Mouse (Mus musculus): ENCODE data around the gene Sirpa. TPM values are rescaled to one million over a fixed set of nuclear protein-coding genes. Genes with fewer than 3 reads are reported as not detected.

The Sirpa gene
- polyA plus RNA-seq, 1 experiment: 106 TPM

- Histone ChIP-seq H3K4me3 (ENCODE audit: insufficient read depth, low read depth, low read length) (no peak overlapping the region), H3K27me3 (replicated peaks; ENCODE audit: control insufficient read depth, insufficient read depth, low read length) (no peaks in the 10 kb centered on the region), H3K36me3 (ENCODE audit: control insufficient read depth, insufficient read depth, low read length) (no peaks in the 10 kb centered on the region), H3K4me1 (ENCODE audit: control insufficient read depth, insufficient read depth, low read length) (peaks cover 6% of the 10 kb centered on the region), H3K27ac (ENCODE audit: insufficient read depth, low read depth, low read length) (no peak overlapping the region)
- 68% methylated on average over 4 of the region's 4 CpGs for WGBS
- DNase-seq: no peak
- no peak for TF ChIP-seq CTCF (conservative IDR thresholded peaks at IDR 0.05; ENCODE audit: insufficient read depth, insufficient read length, low read depth, low read length)
- TF ChIP-seq POLR2A (IDR thresholded peaks at IDR 0.05; ENCODE audit: low read depth, low read length): no peak
Measured at GRCm38 (mm10) chr2:129662484-129662883, 69.8 kb downstream of the Sirpa start.

GRCm38 (mm10) chr2:129671911-129672310 is 79.3 kb downstream of the Sirpa start:
- DNase-seq: no peak
- Histone ChIP-seq H3K4me1 (ENCODE audit: control insufficient read depth, insufficient read depth, low read length) (no peaks in the 10 kb centered on the region), H3K4me3 (ENCODE audit: insufficient read depth, low read depth, low read length) (no peak overlapping the region), H3K27me3 (replicated peaks; ENCODE audit: control insufficient read depth, insufficient read depth, low read length) (no peaks in the 10 kb centered on the region), H3K27ac (ENCODE audit: insufficient read depth, low read depth, low read length) (no peak overlapping the region), H3K36me3 (ENCODE audit: control insufficient read depth, insufficient read depth, low read length) (no peaks in the 10 kb centered on the region)
- no peak for TF ChIP-seq POLR2A (IDR thresholded peaks at IDR 0.05; ENCODE audit: low read depth, low read length)
- no peak for TF ChIP-seq CTCF (conservative IDR thresholded peaks at IDR 0.05; ENCODE audit: insufficient read depth, insufficient read length, low read depth, low read length)
- 74% methylated on average over 4 of the region's 4 CpGs for WGBS

GRCm38 (mm10) chr2:129674935-129675634 is 82.5 kb downstream of the Sirpa start:
- TF ChIP-seq CTCF (conservative IDR thresholded peaks at IDR 0.05; ENCODE audit: insufficient read depth, insufficient read length, low read depth, low read length) (peak; percentile 97), POLR2A (IDR thresholded peaks at IDR 0.05; ENCODE audit: low read depth, low read length) (no peak)
- H3K4me3 ChIP-seq (ENCODE audit: insufficient read depth, low read depth, low read length): no peak overlapping the region
- no peaks in the 10 kb centered on the region for H3K36me3 ChIP-seq (ENCODE audit: control insufficient read depth, insufficient read depth, low read length)
- peak; percentile 73 for DNase-seq
- no peaks in the 10 kb centered on the region for H3K27me3 ChIP-seq (replicated peaks; ENCODE audit: control insufficient read depth, insufficient read depth, low read length)
- H3K4me1 ChIP-seq (ENCODE audit: control insufficient read depth, insufficient read depth, low read length): no peaks in the 10 kb centered on the region
- no peak overlapping the region for H3K27ac ChIP-seq (ENCODE audit: insufficient read depth, low read depth, low read length)
- 32% methylated on average over 13 of the region's 13 CpGs for WGBS

- Histone ChIP-seq H3K4me3 (ENCODE audit: insufficient read depth, low read depth, low read length) (no peak overlapping the region), H3K27ac (ENCODE audit: insufficient read depth, low read depth, low read length) (no peak overlapping the region), H3K27me3 (replicated peaks; ENCODE audit: control insufficient read depth, insufficient read depth, low read length) (no peaks in the 10 kb centered on the region), H3K36me3 (ENCODE audit: control insufficient read depth, insufficient read depth, low read length) (no peaks in the 10 kb centered on the region), H3K4me1 (ENCODE audit: control insufficient read depth, insufficient read depth, low read length) (no peaks in the 10 kb centered on the region)
- WGBS: 14% methylated on average over 2 of the region's 2 CpGs
- no peak for TF ChIP-seq CTCF (conservative IDR thresholded peaks at IDR 0.05; ENCODE audit: insufficient read depth, insufficient read length, low read depth, low read length)
- TF ChIP-seq POLR2A (IDR thresholded peaks at IDR 0.05; ENCODE audit: low read depth, low read length): no peak
- no peak for DNase-seq
Measured at GRCm38 (mm10) chr2:129677664-129678063, 85.0 kb downstream of the Sirpa start.

- no peak for DNase-seq
- no peak overlapping the region for H3K4me3 ChIP-seq (ENCODE audit: insufficient read depth, low read depth, low read length)
- TF ChIP-seq POLR2A (IDR thresholded peaks at IDR 0.05; ENCODE audit: low read depth, low read length) (no peak), CTCF (conservative IDR thresholded peaks at IDR 0.05; ENCODE audit: insufficient read depth, insufficient read length, low read depth, low read length) (no peak)
- no peak overlapping the region for H3K27ac ChIP-seq (ENCODE audit: insufficient read depth, low read depth, low read length)
- no peaks in the 10 kb centered on the region for H3K36me3 ChIP-seq (ENCODE audit: control insufficient read depth, insufficient read depth, low read length)
- H3K27me3 ChIP-seq (replicated peaks; ENCODE audit: control insufficient read depth, insufficient read depth, low read length): no peaks in the 10 kb centered on the region
- WGBS: 77% methylated on average over 5 of the region's 5 CpGs
- no peaks in the 10 kb centered on the region for H3K4me1 ChIP-seq (ENCODE audit: control insufficient read depth, insufficient read depth, low read length)
Measured at GRCm38 (mm10) chr2:129679066-129679465, 86.4 kb downstream of the Sirpa start.

DNA sequence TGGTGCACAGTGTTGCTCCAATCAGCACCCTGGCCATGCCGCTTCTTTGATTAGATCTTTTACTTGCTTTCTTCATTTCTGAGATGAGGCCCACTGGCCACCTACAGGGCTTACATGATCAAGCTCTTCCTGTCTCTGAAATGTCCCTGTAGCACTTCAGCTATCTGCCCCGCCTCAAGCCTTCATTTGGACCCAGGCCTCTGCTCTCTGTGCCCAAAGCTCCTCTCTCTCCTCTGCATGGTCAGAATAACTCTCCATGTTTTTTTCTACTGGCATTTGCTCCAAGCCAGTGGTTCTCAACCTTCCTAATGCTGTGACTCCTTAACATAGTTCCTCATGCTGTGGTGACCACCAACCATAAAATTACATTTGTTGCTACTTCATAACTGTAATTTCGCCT is 87.6 kb downstream of the Sirpa start:
- no peak for DNase-seq
- Histone ChIP-seq H3K4me1 (ENCODE audit: control insufficient read depth, insufficient read depth, low read length) (no peaks in the 10 kb centered on the region), H3K27ac (ENCODE audit: insufficient read depth, low read depth, low read length) (no peak overlapping the region), H3K27me3 (replicated peaks; ENCODE audit: control insufficient read depth, insufficient read depth, low read length) (no peaks in the 10 kb centered on the region), H3K4me3 (ENCODE audit: insufficient read depth, low read depth, low read length) (no peak overlapping the region), H3K36me3 (ENCODE audit: control insufficient read depth, insufficient read depth, low read length) (no peaks in the 10 kb centered on the region)
- TF ChIP-seq POLR2A (IDR thresholded peaks at IDR 0.05; ENCODE audit: low read depth, low read length) (no peak), CTCF (conservative IDR thresholded peaks at IDR 0.05; ENCODE audit: insufficient read depth, insufficient read length, low read depth, low read length) (no peak)
- WGBS: 86% methylated on average over 3 of the region's 3 CpGs

Other genes with a start within 250 kb of the Sirpa start
- 0.60 and 0.72 TPM in 2 replicates for gene Il1b, start 221.7 kb upstream of the Sirpa start, polyA plus RNA-seq (2012; rRNA removed)
- gene F830045P16Rik, start 56.2 kb upstream of the Sirpa start, polyA plus RNA-seq (2012; rRNA removed): not detected in 2 replicates
- gene Pdyn, start 107.0 kb downstream of the Sirpa start, polyA plus RNA-seq (2012; rRNA removed): not detected in 2 replicates
- 17.7 and 21.1 TPM in 2 replicates for gene Stk35, start 207.7 kb downstream of the Sirpa start, polyA plus RNA-seq (2012; rRNA removed)